Mouse (Mus musculus): ENCODE measurements around the gene Frmd7.

Frmd7 gene

GRCm38 (mm10) chrX:50942610-50943009 is at the start of gene Frmd7:
TSS of gene Frmd7 (minus strand) at chrX:50942710.
- DNase-seq: peak; percentile 1

GRCm38 (mm10) chrX:50991324-50991723 is 48.8 kb upstream of the Frmd7 start:
- DNase-seq: no peak

- no peak for DNase-seq
Observed at GRCm38 (mm10) chrX:50989940-50990339, 47.4 kb upstream of the Frmd7 start.

GRCm38 (mm10) chrX:50988581-50988980 is 46.1 kb upstream of the Frmd7 start:
- no peak for DNase-seq

GRCm38 (mm10) chrX:50978428-50978827 is 35.9 kb upstream of the Frmd7 start:
- DNase-seq: no peak

- no peak for DNase-seq
Observed at GRCm38 (mm10) chrX:50972145-50972544, 29.6 kb upstream of the Frmd7 start.

- DNase-seq: no peak
Observed at GRCm38 (mm10) chrX:50969907-50970306, 27.4 kb upstream of the Frmd7 start.

GRCm38 (mm10) chrX:50968157-50968932 is 25.8 kb upstream of the Frmd7 start:
- DNase-seq: no peak

GRCm38 (mm10) chrX:50965157-50965556 is 22.6 kb upstream of the Frmd7 start:
- DNase-seq: no peak

GRCm38 (mm10) chrX:50962955-50963354 is 20.4 kb upstream of the Frmd7 start:
- no peak for DNase-seq

- peak; percentile 11 for DNase-seq
Observed at GRCm38 (mm10) chrX:50948633-50949032, 6.1 kb upstream of the Frmd7 start.

- no peak for DNase-seq
Observed at GRCm38 (mm10) chrX:50948116-50948515, 5.6 kb upstream of the Frmd7 start.

GRCm38 (mm10) chrX:50937117-50937516 is 5.4 kb downstream of the Frmd7 start:
- no peak for DNase-seq

- no peak for DNase-seq
Observed at GRCm38 (mm10) chrX:50930309-50930708, 12.2 kb downstream of the Frmd7 start.

GRCm38 (mm10) chrX:50926893-50927545 is 15.5 kb downstream of the Frmd7 start:
- DNase-seq: no peak

- no peak for DNase-seq
Observed at GRCm38 (mm10) chrX:50924629-50925364, 17.7 kb downstream of the Frmd7 start.

GRCm38 (mm10) chrX:50918754-50919153 is 23.8 kb downstream of the Frmd7 start:
- no peak for DNase-seq

GRCm38 (mm10) chrX:50917389-50917788 is 25.1 kb downstream of the Frmd7 start:
- no peak for DNase-seq

GRCm38 (mm10) chrX:50909915-50910314 is 32.6 kb downstream of the Frmd7 start:
- no peak for DNase-seq

GRCm38 (mm10) chrX:50903497-50903896 is 39.0 kb downstream of the Frmd7 start:
- no peak for DNase-seq

- DNase-seq: no peak
Observed at GRCm38 (mm10) chrX:50887999-50888398, 54.5 kb downstream of the Frmd7 start.

- no peak for DNase-seq
Observed at GRCm38 (mm10) chrX:50874246-50875002, 68.1 kb downstream of the Frmd7 start.

- no peak for DNase-seq
Observed at GRCm38 (mm10) chrX:50864734-50865133, 77.8 kb downstream of the Frmd7 start.

Data from right cerebral cortex, postnatal 4 days (tissue).